Mouse (Mus musculus) inflammation-experienced regulatory T-cells, adult 6 months (primary cell): ENCODE measurements around the gene Hat1. TPM values are rescaled to one million over a fixed set of nuclear protein-coding genes. Genes with fewer than 3 reads are reported as not detected.

ENCODE experiments used
- ATAC-seq: one replicate; pipeline ENCODE4 v1.8.0; 2017
- polyA plus RNA-seq, 3 experiments: library from polyadenylated mRNA; unstranded; fragments of 100-300 nt; shearing (Covaris generic); gene quantifications; one replicate each; pipeline ENCODE4 v1.2.1; 2017

Hat1 gene
- polyA plus RNA-seq, 3 experiments from 2014 or later = 58.6 to 102 (median 76.9) TPM

- peak; percentile 91 for ATAC-seq
Measured at GRCm38 (mm10) chr2:71376433-71376906, 12.3 kb upstream of the Hat1 start.

- ATAC-seq = no peak
Measured at GRCm38 (mm10) chr2:71377426-71377825, 11.3 kb upstream of the Hat1 start.

GRCm38 (mm10) chr2:71381962-71382361 is 6.8 kb upstream of the Hat1 start:
- ATAC-seq = no peak

- no peak for ATAC-seq
Measured at GRCm38 (mm10) chr2:71383890-71384289, 4.9 kb upstream of the Hat1 start.

GRCm38 (mm10) chr2:71387766-71388165 is 992 bp upstream of the Hat1 start:
- no peak for ATAC-seq

GRCm38 (mm10) chr2:71389864-71390263 is 1.1 kb downstream of the Hat1 start:
- ATAC-seq = peak; percentile 2

- peak; percentile 35 for ATAC-seq
Measured at GRCm38 (mm10) chr2:71405613-71406012, 16.9 kb downstream of the Hat1 start.

- ATAC-seq = no peak
Measured at GRCm38 (mm10) chr2:71418760-71419280, 30.1 kb downstream of the Hat1 start.

GRCm38 (mm10) chr2:71419408-71419807 is 30.6 kb downstream of the Hat1 start:
- no peak for ATAC-seq

GRCm38 (mm10) chr2:71420895-71421425 is 32.2 kb downstream of the Hat1 start:
- ATAC-seq = no peak

GRCm38 (mm10) chr2:71424545-71424944 is 35.8 kb downstream of the Hat1 start:
- no peak for ATAC-seq

GRCm38 (mm10) chr2:71435440-71435839 is 46.7 kb downstream of the Hat1 start:
- ATAC-seq = no peak

- ATAC-seq = no peak
Measured at GRCm38 (mm10) chr2:71443376-71443775, 54.6 kb downstream of the Hat1 start.

- no peak for ATAC-seq
Measured at GRCm38 (mm10) chr2:71445536-71446196, 56.9 kb downstream of the Hat1 start.

- no peak for ATAC-seq
Measured at GRCm38 (mm10) chr2:71449604-71450003, 60.8 kb downstream of the Hat1 start.

GRCm38 (mm10) chr2:71451761-71452160 is 63.0 kb downstream of the Hat1 start:
- ATAC-seq = no peak

GRCm38 (mm10) chr2:71453161-71453916 is 64.6 kb downstream of the Hat1 start, which contains the start of gene Metap1d:
Metap1d (plus strand) TSS chr2:71453276.
- peak; percentile 94 for ATAC-seq

- ATAC-seq = no peak
Measured at GRCm38 (mm10) chr2:71453917-71454260, 65.1 kb downstream of the Hat1 start.

- no peak for ATAC-seq
Measured at GRCm38 (mm10) chr2:71458624-71459023, 69.9 kb downstream of the Hat1 start.

GRCm38 (mm10) chr2:71459659-71460058 is 70.9 kb downstream of the Hat1 start:
- ATAC-seq = no peak

GRCm38 (mm10) chr2:71461139-71461538 is 72.4 kb downstream of the Hat1 start:
- ATAC-seq = no peak

- ATAC-seq = no peak
Measured at GRCm38 (mm10) chr2:71461589-71461988, 72.8 kb downstream of the Hat1 start.

GRCm38 (mm10) chr2:71462066-71462465 is 73.3 kb downstream of the Hat1 start:
- no peak for ATAC-seq

- ATAC-seq = no peak
Measured at GRCm38 (mm10) chr2:71462553-71462952, 73.8 kb downstream of the Hat1 start.
